Mouse (Mus musculus) liver, postnatal 0 days (tissue): ENCODE data around the gene Dstyk. TPM values are rescaled to one million over a fixed set of nuclear protein-coding genes. Genes with fewer than 3 reads are reported as not detected.

Experiments used
- ATAC-seq: fragments of 200-750 bp; cut with Nextera tagmentation; 2 replicates; pipeline ENCODE4 v1.8.0; 2017; ENCODE audit warnings: mild to moderate bottlenecking, moderate library complexity
- DNase-seq: peaks from one replicate; pipeline ENCODE4 v3.0.0-alpha.2; 2016
- H3K27ac ChIP-seq: fragments of 300-500 bp; sonication (generic); 2 replicates; pipeline ENCODE4 v1.5.1; 2014; ENCODE audit warnings: antibody characterized with exemption, moderate library complexity, mild to moderate bottlenecking, low read depth
- H3K27me3 ChIP-seq: fragments of 300-500 bp; sonication (generic); 2 replicates; pipeline ENCODE4 v1.6.1; 2014; ENCODE audit warnings: low read length, control low read depth, mixed read lengths; ENCODE audit not compliant: insufficient read depth
- H3K36me3 ChIP-seq: fragments of 300-500 bp; sonication (generic); replicated peaks from 2 replicates; pipeline ENCODE4 v1.6.1; 2014; ENCODE audit warnings: mild to moderate bottlenecking, control low read depth, low read length, moderate library complexity, mixed read lengths; ENCODE audit not compliant: insufficient read depth
- H3K4me1 ChIP-seq: fragments of 300-500 bp; sonication (generic); 2 replicates; pipeline ENCODE4 v1.6.1; 2014; ENCODE audit warnings: antibody characterized with exemption, mild to moderate bottlenecking, control low read depth; ENCODE audit not compliant: insufficient read depth
- H3K4me2 ChIP-seq: fragments of 300-500 bp; sonication (generic); 2 replicates; pipeline ENCODE4 v1.6.1; 2014; ENCODE audit warnings: low read depth, mild to moderate bottlenecking, low read length, moderate library complexity, mixed read lengths
- H3K4me3 ChIP-seq: fragments of 300-500 bp; sonication (generic); 2 replicates; pipeline ENCODE4 v1.5.1; 2014; ENCODE audit warnings: low read depth, low read length
- H3K9ac ChIP-seq: fragments of 300-500 bp; sonication (generic); replicated peaks from 2 replicates; pipeline ENCODE4 v1.6.1; 2014; ENCODE audit warnings: mild to moderate bottlenecking, moderate library complexity
- H3K9me3 ChIP-seq: fragments of 300-500 bp; sonication (generic); 2 replicates; pipeline ENCODE4 v1.6.1; 2016; ENCODE audit warnings: mild to moderate bottlenecking, control low read depth, low read length, mixed read lengths
- CTCF ChIP-seq: sonication (generic); IDR thresholded peaks from 2 replicates; pipeline ENCODE4 v1.5.1; 2016; ENCODE audit warnings: antibody characterized with exemption, low read depth
- EP300 ChIP-seq: IDR thresholded peaks from 2 replicates; pipeline ENCODE4 v1.6.1; 2016; ENCODE audit warnings: antibody characterized with exemption, low read depth, mild to moderate bottlenecking
- WGBS: fragments of 180-500 bp; shearing (Covaris S2); extraction: QIAGEN DNeasy Blood & Tissue Kit; methylation state at CpG from one replicate; pipeline ENCODE4 v1.1.7; 2014; ENCODE audit not compliant: insufficient replicate concordance; 5-methylcytosine and 5-hydroxymethylcytosine counted together
- polyA plus RNA-seq: library from polyadenylated mRNA; unstranded; fragments of >200 nt; fragmentation: Nextera tagmentation; extraction: Ambion mirVana; gene quantifications from 2 replicates; pipeline ENCODE4 v1.2.1, GENCODE M21; 2015

Dstyk gene
- polyA plus RNA-seq = 2.3 and 2.9 TPM in 2 replicates

DNA sequence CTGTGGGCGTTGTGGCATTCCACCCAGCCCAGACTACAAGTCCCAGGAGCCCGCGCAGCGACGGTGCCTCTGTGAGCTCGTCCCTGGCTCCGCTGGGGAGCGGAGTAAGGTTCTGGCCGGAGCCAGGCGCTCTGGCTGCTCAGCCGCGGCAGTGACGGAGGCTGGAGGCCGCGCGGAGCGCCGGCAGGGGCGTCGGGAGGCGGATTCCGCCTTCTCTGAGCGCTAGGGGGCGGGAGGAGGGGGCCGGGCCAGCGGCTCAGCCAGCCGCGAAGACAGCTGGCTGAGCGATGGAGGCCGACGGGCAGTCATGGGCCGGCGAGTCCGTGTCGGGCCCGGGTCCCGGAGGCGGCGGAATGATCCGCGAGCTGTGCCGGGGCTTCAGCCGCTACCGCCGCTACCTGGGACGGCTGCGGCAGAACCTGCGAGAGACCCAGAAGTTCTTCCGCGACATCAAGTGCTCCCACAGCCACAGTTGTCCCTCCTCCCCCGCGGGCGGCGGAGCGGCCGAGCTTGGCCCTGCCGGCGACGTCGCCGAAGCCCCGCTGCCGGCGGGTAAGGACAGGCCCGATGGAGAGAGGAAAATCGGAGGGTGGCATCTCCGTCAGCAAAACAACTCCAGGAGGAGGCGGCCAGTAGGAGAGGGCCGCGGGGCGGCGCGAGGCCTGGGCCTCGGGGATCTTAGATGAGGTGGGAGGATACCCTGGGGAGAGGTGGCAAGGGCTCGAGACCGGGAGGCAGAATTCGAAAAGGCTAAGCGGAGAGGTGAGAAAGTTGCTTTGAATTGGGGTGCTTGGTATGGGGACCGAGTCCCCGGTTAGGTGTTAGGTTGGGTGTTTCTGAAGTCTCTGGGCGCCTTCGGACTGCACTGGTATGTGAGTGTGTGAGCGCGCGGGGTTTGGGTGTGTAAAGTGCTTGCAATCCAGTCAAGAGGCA, at the start of gene Dstyk:
Gene Dstyk, plus strand, starts transcription at position 237 of the 933 bp plus-strand sequence.
- Histone ChIP-seq H3K4me3 (peak within 1 kb of the TSS; percentile 86), H3K9me3 (no peaks in the 10 kb centered on the region), H3K27me3 (no peaks in the 10 kb centered on the region), H3K4me1 (peaks cover 23% of the 10 kb centered on the region), H3K36me3 (no peaks in the 10 kb centered on the region), H3K27ac (peak within 1 kb of the TSS; percentile 94), H3K9ac (peak within 1 kb of the TSS; percentile 94), H3K4me2 (peak within 1 kb of the TSS; percentile 76)
- TF ChIP-seq EP300 = peak; percentile 7; the same call in 1 of the 2 replicates
- peak; percentile 82 for TF ChIP-seq CTCF
- under 1% methylated on average over 77 of the region's 85 CpGs for WGBS
- ATAC-seq (peak; percentile 98), DNase-seq (peak; percentile 93)

DNA sequence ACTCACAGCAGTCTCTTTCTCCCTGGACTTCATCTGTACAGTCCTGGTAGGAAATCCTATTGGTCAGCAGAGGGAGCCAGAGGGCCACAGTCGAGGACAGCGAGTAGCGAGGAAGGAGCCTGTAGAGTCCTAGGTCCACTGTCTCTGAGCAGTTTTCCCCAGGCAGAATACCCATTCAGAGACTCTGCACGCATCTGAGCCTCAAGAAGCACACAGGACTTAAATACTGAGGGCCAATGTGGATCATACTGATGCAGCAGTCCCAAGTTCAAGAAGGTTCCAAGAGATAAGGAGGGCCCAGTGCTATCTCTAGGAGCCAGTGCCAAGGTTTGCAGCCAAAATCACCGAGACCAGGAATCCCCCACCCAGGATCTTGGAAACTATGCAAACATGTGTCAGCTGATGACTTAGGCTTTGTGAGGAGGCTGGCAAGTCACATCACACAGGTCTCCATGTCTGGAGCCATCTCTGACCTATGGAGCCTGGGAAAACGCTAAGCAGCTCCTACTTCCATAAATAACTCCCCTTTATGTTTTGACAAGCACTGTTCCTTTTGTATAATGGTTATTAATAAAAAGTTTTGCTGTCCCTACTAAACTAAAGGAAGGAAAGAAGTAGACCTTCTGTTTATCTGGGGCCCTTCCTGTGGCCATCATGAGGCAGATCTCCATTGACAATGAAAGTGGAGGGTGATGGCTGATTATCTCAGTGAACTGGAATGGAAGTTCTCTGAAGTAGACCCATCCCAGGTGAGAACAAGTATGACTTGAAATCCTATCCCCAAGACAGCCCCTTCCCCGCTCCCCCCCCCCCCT, 49.5 kb upstream of the Dstyk start:
- 20% methylated on average over 7 of the region's 7 CpGs for WGBS
- no peaks in the 10 kb centered on the region for H3K9me3 ChIP-seq
- peak overlapping the region; percentile 82 for H3K9ac ChIP-seq
- H3K27ac ChIP-seq = peak overlapping the region; percentile 90
- ATAC-seq (peak; percentile 95), DNase-seq (peak; percentile 86)
- H3K36me3 ChIP-seq = peaks cover 36% of the 10 kb centered on the region
- H3K4me2 ChIP-seq = peak overlapping the region; percentile 68
- no peaks in the 10 kb centered on the region for H3K27me3 ChIP-seq
- H3K4me1 ChIP-seq = peaks cover 29% of the 10 kb centered on the region
- peak overlapping the region; percentile 65 for H3K4me3 ChIP-seq
- TF ChIP-seq EP300 (peak; percentile 100), CTCF (peak; percentile 98)

DNA sequence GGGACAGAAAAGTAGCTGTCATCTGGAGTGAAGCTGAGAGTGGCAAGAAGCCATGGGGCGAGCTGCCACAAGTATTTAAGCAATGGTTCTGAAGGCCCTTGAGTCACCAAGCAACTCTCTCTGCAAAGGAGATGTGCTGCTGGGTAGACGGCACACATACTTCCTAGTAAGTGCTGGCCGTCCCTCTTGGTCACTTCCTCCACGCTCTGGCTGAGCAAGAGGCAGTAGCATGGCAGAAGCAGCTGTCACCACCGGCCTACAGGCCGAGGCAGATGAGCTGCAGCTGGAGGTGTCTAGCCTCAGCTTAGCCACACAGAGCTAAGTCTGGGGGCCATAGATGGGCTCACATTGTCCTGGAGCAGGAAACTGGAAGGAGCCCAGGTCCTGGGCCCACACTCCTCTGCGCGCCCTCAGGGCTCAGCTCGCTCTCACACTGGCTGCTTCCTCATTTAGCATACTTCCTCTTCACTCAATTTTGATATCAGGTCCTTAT, 46.6 kb upstream of the Dstyk start:
- H3K9me3 ChIP-seq = no peaks in the 10 kb centered on the region
- no peak overlapping the region for H3K9ac ChIP-seq
- H3K4me2 ChIP-seq = no peak overlapping the region
- peak overlapping the region; percentile 37 for H3K27ac ChIP-seq
- 57% methylated on average over 9 of the region's 9 CpGs for WGBS
- TF ChIP-seq EP300 (no peak), CTCF (no peak)
- DNase-seq (no peak), ATAC-seq (no peak)
- peaks cover 57% of the 10 kb centered on the region for H3K4me1 ChIP-seq
- H3K4me3 ChIP-seq = no peak overlapping the region
- H3K36me3 ChIP-seq = peaks cover 19% of the 10 kb centered on the region; the same call in 1 of the 2 replicates
- no peaks in the 10 kb centered on the region for H3K27me3 ChIP-seq

DNA sequence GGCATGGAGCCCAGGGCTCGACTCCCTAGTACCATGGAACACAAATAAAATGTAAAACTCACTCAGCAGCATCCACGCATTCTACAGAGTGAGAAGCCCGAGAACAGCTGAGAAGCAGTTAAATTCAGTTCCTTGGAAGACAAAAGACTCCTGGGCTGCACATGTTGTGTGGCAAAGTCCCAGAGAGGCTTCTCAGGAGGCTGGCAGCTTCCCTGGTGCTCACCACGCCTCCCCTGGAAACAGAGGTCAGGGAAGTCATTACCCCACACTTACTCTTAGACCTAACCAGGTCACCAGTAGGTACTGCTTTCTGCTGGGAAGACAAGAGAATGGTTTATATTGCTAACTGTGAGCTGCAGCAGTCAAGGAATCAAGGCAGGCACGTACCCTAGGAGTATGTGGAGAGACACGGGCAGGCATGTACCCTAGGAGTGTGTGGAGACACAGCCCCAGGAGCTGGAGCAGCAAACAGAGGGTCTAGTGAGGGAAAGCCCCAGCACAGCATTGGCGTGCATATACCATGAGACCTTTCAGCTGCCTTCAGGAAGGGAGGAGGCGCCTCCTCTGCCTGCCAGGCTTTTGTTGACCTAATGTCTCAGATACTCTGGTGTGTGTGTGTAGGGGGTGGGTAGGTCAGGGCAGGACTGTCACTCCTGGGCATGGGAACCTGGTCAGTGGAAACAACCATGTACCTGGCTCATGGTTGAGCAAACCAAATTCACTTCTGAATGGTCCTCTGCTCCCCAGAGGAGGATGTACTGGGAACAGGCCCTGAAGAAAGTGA, 45.9 kb upstream of the Dstyk start:
- H3K4me1 ChIP-seq = peaks cover 65% of the 10 kb centered on the region
- H3K27ac ChIP-seq = peak overlapping the region; percentile 70
- H3K4me3 ChIP-seq = no peak overlapping the region
- peak overlapping the region; percentile 24; the same call in 1 of the 2 replicates for H3K4me2 ChIP-seq
- H3K9ac ChIP-seq = no peak overlapping the region
- H3K36me3 ChIP-seq = 0 out of 2 replicates have a peak, but pooled peaks cover 14% of the 10 kb centered on the region
- WGBS = 55% methylated on average over 8 of the region's 8 CpGs
- H3K9me3 ChIP-seq = no peaks in the 10 kb centered on the region
- no peak for ATAC-seq
- H3K27me3 ChIP-seq = no peaks in the 10 kb centered on the region
- no peak for DNase-seq
- TF ChIP-seq EP300 = no peak
- TF ChIP-seq CTCF = no peak

DNA sequence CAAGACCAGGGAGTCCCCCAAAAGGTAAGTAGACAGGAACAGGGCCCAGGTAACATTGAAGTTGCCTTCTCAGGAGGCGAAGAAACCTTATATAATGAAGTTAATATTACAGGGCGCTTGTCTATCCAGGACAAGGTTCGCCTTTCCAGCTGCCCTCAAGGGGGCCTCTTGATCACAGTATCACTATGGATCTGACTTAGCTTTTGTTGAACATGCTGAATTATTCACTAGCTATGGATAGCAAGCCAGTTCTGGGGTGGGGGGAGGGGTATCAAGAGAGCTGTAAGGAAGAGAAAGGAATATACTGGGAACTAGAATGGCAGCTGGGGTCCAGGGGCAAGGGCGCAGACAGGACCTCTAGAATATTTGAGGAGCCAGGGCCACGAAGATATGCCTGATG, 45.0 kb upstream of the Dstyk start:
- no peak overlapping the region for H3K9ac ChIP-seq
- H3K9me3 ChIP-seq = no peaks in the 10 kb centered on the region
- no peak for DNase-seq
- ATAC-seq = no peak
- no peaks in the 10 kb centered on the region for H3K27me3 ChIP-seq
- 82% methylated on average over 5 of the region's 5 CpGs for WGBS
- no peak overlapping the region for H3K4me2 ChIP-seq
- H3K4me3 ChIP-seq = no peak overlapping the region
- peaks cover 72% of the 10 kb centered on the region for H3K4me1 ChIP-seq
- H3K27ac ChIP-seq = peak overlapping the region; percentile 70; the same call in 1 of the 2 replicates
- 0 out of 2 replicates have a peak, but pooled peaks cover 14% of the 10 kb centered on the region for H3K36me3 ChIP-seq
- no peak for TF ChIP-seq EP300
- TF ChIP-seq CTCF = no peak
